Mouse (Mus musculus) intestine, embryonic 15.5 days (tissue): ENCODE measurements at regions not wholly inside any gene's neighbourhood (a gene's known extent, or its start where the extent isn't known, plus 50 kb on each side); places are given as distances from the start of the nearest gene placed in this dataset.

Experiments used
- ATAC-seq: fragments of 200-750 bp; cut with Nextera tagmentation; 2 replicates; pipeline ENCODE4 v1.8.0; 2017; ENCODE audit warnings: moderate TSS enrichment, moderate library complexity
- H3K27ac ChIP-seq: fragments of 300-500 bp; sonication (generic); 2 replicates; pipeline ENCODE4 v1.5.1; 2015; ENCODE audit warnings: mild to moderate bottlenecking, inconsistent platforms
- H3K27me3 ChIP-seq: fragments of 300-500 bp; sonication (generic); replicated peaks from 2 replicates; pipeline ENCODE4 v1.6.1; 2015; ENCODE audit warnings: inconsistent platforms
- H3K36me3 ChIP-seq: fragments of 300-500 bp; sonication (generic); 2 replicates; pipeline ENCODE4 v1.6.1; 2015; ENCODE audit warnings: inconsistent platforms
- H3K4me1 ChIP-seq: fragments of 300-500 bp; sonication (generic); replicated peaks from 2 replicates; pipeline ENCODE4 v1.6.1; 2015; ENCODE audit warnings: inconsistent platforms
- H3K4me2 ChIP-seq: fragments of 300-500 bp; sonication (generic); replicated peaks from 2 replicates; pipeline ENCODE4 v1.6.1; 2015; ENCODE audit warnings: mild to moderate bottlenecking, inconsistent platforms
- H3K4me3 ChIP-seq: fragments of 300-500 bp; sonication (generic); replicated peaks from 2 replicates; pipeline ENCODE4 v1.5.1; 2015; ENCODE audit warnings: inconsistent platforms
- H3K9ac ChIP-seq: fragments of 300-500 bp; sonication (generic); 2 replicates; pipeline ENCODE4 v1.6.1; 2015; ENCODE audit warnings: inconsistent platforms
- H3K9me3 ChIP-seq: fragments of 300-500 bp; sonication (generic); 2 replicates; pipeline ENCODE4 v1.6.1; 2016; ENCODE audit warnings: inconsistent platforms
- WGBS: fragments of 180-500 bp; shearing (Covaris S2); methylation state at CpG from one replicate; pipeline ENCODE4 v1.1.7; 2015; 5-methylcytosine and 5-hydroxymethylcytosine counted together

GRCm38 (mm10) chr17:22673891-22674622, 73.3 kb downstream of the Vmn2r112 start:
- no peaks in the 10 kb centered on the region for H3K9me3 ChIP-seq
- H3K4me3 ChIP-seq = peak overlapping the region; percentile 47
- peak overlapping the region; percentile 34 for H3K9ac ChIP-seq
- WGBS = 17% methylated on average over 16 of the region's 16 CpGs
- ATAC-seq = peak; percentile 96
- H3K4me2 ChIP-seq = peak overlapping the region; percentile 71
- H3K4me1 ChIP-seq = no peaks in the 10 kb centered on the region
- no peaks in the 10 kb centered on the region for H3K27me3 ChIP-seq
- H3K36me3 ChIP-seq = no peaks in the 10 kb centered on the region
- H3K27ac ChIP-seq = no peak overlapping the region
